ENCODE assay signal across 18 mouse cellular contexts in genomic region chr19:23956299-23956975, GRCm38 (mm10).
DNase-seq lines count a peak whose midpoint lies in the region; ATAC-seq and TF ChIP-seq lines count a peak whose summit lies in the region.
"Had no signal": no experiment of that assay in that cellular context is flagged by ENCODE, and none has a peak within 500 bp of the region (broad histone marks: within the 10 kb centered on the region; RNA-seq: fewer than 3 reads in every experiment).

No protein-coding gene starts in this region.

- 38% methylated on average over 17 of the region's 17 CpGs for WGBS in heart, embryonic 12.5 days
- 43% methylated on average over 17 of the region's 17 CpGs for WGBS in heart, embryonic 11.5 days (ENCODE audit: insufficient replicate concordance)

- H3K36me3 ChIP-seq in heart, embryonic 12.5 days: no peaks in the 10 kb centered on the region
- no peaks in the 10 kb centered on the region for H3K36me3 ChIP-seq in heart, embryonic 11.5 days (ENCODE audit: control insufficient read depth, insufficient read depth, low read length)
- H3K36me3 ChIP-seq in testis, adult 2 months (ENCODE audit: control insufficient read depth, insufficient read depth, low read length): no peaks in the 10 kb centered on the region
- H3K36me3 ChIP-seq: kidney, embryonic 15.5 days; midbrain, embryonic 10.5 days; neural tube, embryonic 15.5 days had no signal

- TF ChIP-seq CTCF in testis, adult 2 months (IDR thresholded peaks at IDR 0.05; ENCODE audit: control insufficient read depth, insufficient read depth, insufficient replicate concordance, low read depth, low read length): no peak

- peaks cover 44% of the 10 kb centered on the region for H3K4me1 ChIP-seq in heart, embryonic 12.5 days (replicated peaks)
- H3K4me1 ChIP-seq in heart, embryonic 11.5 days (ENCODE audit: control insufficient read depth, insufficient read depth, low read length): peaks cover 13% of the 10 kb centered on the region
- peaks cover 6% of the 10 kb centered on the region for H3K4me1 ChIP-seq in testis, adult 2 months (ENCODE audit: control insufficient read depth, insufficient read depth, low read length)

- peak; percentile 56; the same call in 1 of the 2 replicates for ATAC-seq in heart, embryonic 12.5 days (ENCODE audit: insufficient number of reproducible peaks, low FRiP score)
- ATAC-seq in heart, embryonic 11.5 days (replicated peaks; ENCODE audit: insufficient number of reproducible peaks, low FRiP score, low TSS enrichment): no peak
- no peak for ATAC-seq in inflammation-experienced regulatory T-cells, adult 6 months
- ATAC-seq: CD4-positive, CD25-positive, alpha-beta regulatory T cell, adult 4 months; forebrain, embryonic 16.5 days had no signal

- 0 out of 2 replicates have a peak overlapping the region, but pooled peaks have one; percentile 30 for H3K9ac ChIP-seq in heart, embryonic 12.5 days
- no peak overlapping the region for H3K9ac ChIP-seq in heart, embryonic 11.5 days (ENCODE audit: low read depth, low read length)
- H3K9ac ChIP-seq: kidney, embryonic 15.5 days; neural tube, embryonic 15.5 days had no signal

- DNase-seq in ovary, postnatal 36 days (ENCODE audit: low spot score): peak; percentile 35
- DNase-seq in ovary, postnatal 10 days (ENCODE audit: low spot score): no peak
- DNase-seq in R1 (ENCODE audit: low read depth, low spot score): peak; percentile 90
- no peak for DNase-seq in layer of hippocampus, adult 18-20 months (ENCODE audit: low spot score in 2 of 2)
- DNase-seq: cerebellum, adult 9-10 months; embryo, embryonic 11 days; gastrocnemius, postnatal 36 days; heart, postnatal 14 days; thymus, adult 18-20 months had no signal

- peak overlapping the region; percentile 9; the same call in 1 of the 2 replicates for H3K27ac ChIP-seq in heart, embryonic 12.5 days (ENCODE audit: poor library complexity, severe bottlenecking)
- H3K27ac ChIP-seq in heart, embryonic 11.5 days (ENCODE audit: low read depth, low read length): no peak overlapping the region
- no peak overlapping the region for H3K27ac ChIP-seq in testis, adult 2 months (ENCODE audit: control insufficient read depth, insufficient read depth, low read depth, low read length)
- H3K27ac ChIP-seq: kidney, embryonic 15.5 days; midbrain, embryonic 10.5 days; neural tube, embryonic 15.5 days had no signal

- peak overlapping the region; percentile 24 for H3K4me2 ChIP-seq in heart, embryonic 12.5 days
- no peak overlapping the region for H3K4me2 ChIP-seq in heart, embryonic 11.5 days
- H3K4me2 ChIP-seq: kidney, embryonic 15.5 days; neural tube, embryonic 15.5 days had no signal

- no peak for TF ChIP-seq POLR2A in testis, adult 2 months (IDR thresholded peaks at IDR 0.05; ENCODE audit: control insufficient read depth, low read depth, low read length)

- H3K27me3 ChIP-seq in heart, embryonic 12.5 days (replicated peaks): no peaks in the 10 kb centered on the region
- no peaks in the 10 kb centered on the region for H3K27me3 ChIP-seq in heart, embryonic 11.5 days (ENCODE audit: control insufficient read depth, insufficient read depth, low read length)
- no peaks in the 10 kb centered on the region for H3K27me3 ChIP-seq in testis, adult 2 months (ENCODE audit: control insufficient read depth, insufficient read depth, low read length)
- H3K27me3 ChIP-seq: kidney, embryonic 15.5 days; neural tube, embryonic 15.5 days had no signal

- no peaks in the 10 kb centered on the region for H3K9me3 ChIP-seq in heart, embryonic 12.5 days (replicated peaks)
- no peaks in the 10 kb centered on the region for H3K9me3 ChIP-seq in heart, embryonic 11.5 days (replicated peaks; ENCODE audit: control insufficient read depth, low read length)
- H3K9me3 ChIP-seq: kidney, embryonic 15.5 days; midbrain, embryonic 10.5 days; neural tube, embryonic 15.5 days had no signal

- H3K4me3 ChIP-seq in heart, embryonic 12.5 days: no peak overlapping the region
- no peak overlapping the region for H3K4me3 ChIP-seq in heart, embryonic 11.5 days (ENCODE audit: low read depth, low read length)
- H3K4me3 ChIP-seq in testis, adult 2 months (ENCODE audit: control insufficient read depth, low read depth, low read length): peak overlapping the region; percentile 33
- H3K4me3 ChIP-seq: kidney, embryonic 15.5 days; midbrain, embryonic 10.5 days; neural tube, embryonic 15.5 days had no signal

Comparison
In these comparisons a context has a peak if more than half of its experiments do, and no peak if none do; other contexts are left out.
1. DNase-seq: peak in ovary, postnatal 36 days (single experiment) and R1 (single experiment); none in ovary, postnatal 10 days (single experiment) and layer of hippocampus, adult 18-20 months (0 of 2).